Mouse (Mus musculus): Measurements from ENCODE around the gene Golga2. TPM values are rescaled to one million over a fixed set of nuclear protein-coding genes. Genes with fewer than 3 reads are reported as not detected.
"Not testable (repeated sequence)": the region's sequence is repeated elsewhere in the genome, so short reads cannot be mapped to it uniquely, and the experiment has no call there.

The Golga2 gene
- polyA plus RNA-seq, 1 experiment: 66.6 TPM

DNA sequence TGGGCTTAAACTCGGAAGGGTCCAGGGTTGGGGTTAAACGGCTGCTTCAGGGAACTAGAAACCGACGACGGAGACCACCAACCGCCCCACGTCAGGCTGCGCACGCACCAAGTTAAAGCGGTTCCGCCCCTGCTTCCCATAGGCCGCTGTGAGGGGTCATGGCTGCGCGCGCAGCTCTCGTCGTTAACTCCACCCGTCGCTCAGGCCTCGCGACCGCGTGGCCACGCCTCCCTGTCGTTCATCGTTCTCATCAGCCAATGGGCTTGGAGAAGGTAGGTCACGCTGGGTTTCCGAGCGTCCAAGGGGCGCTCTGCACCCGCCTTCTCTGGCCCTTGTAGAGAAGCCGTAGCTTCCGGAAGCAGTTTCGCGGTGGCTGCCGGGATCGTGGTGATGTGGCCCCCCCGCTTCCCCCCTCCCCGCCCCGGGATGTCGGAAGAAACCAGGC lies 761 bp downstream of the Golga2 start, which contains the start of gene Swi5:
TSS of gene Swi5 (minus strand) at position 153 of the 445 bp plus-strand sequence.
- DNase-seq (ENCODE audit: extremely low spot score in 1 of 2, low spot score in 1 of 2): peak; percentile 94 to 97

GRCm38 (mm10) chr2:32288371-32288931 lies 1.3 kb downstream of the Golga2 start:
- DNase-seq (ENCODE audit: extremely low spot score in 1 of 2, low spot score in 1 of 2): no peak

DNA sequence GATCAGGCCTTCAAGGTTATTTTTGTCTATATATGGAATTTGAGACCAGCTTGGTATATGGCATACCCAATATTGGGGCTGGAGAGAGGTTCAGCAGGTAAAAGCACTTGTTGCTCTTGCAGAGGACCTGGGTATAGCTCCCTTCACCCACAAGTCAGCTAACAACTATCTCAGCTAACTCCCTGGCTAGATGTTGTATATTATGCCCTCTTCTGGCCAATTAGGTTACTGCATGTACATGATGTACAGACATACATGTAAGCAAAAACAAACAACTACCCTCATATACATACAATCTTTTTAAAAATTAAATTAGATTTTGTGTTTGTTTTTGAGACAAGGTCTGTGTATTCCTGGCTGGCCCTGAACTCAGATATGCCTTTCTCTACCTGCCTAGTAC lies 2.4 kb downstream of the Golga2 start:
- no peak for DNase-seq (ENCODE audit: extremely low spot score in 1 of 2, low spot score in 1 of 2)

- no peak for DNase-seq (ENCODE audit: extremely low spot score in 1 of 2, low spot score in 1 of 2)
These were observed 7.2 kb downstream of the Golga2 start for GRCm38 (mm10) chr2:32294348-32294747.

GRCm38 (mm10) chr2:32295285-32295684 lies 8.1 kb downstream of the Golga2 start:
- DNase-seq (ENCODE audit: extremely low spot score in 1 of 2, low spot score in 1 of 2): no peak

DNA sequence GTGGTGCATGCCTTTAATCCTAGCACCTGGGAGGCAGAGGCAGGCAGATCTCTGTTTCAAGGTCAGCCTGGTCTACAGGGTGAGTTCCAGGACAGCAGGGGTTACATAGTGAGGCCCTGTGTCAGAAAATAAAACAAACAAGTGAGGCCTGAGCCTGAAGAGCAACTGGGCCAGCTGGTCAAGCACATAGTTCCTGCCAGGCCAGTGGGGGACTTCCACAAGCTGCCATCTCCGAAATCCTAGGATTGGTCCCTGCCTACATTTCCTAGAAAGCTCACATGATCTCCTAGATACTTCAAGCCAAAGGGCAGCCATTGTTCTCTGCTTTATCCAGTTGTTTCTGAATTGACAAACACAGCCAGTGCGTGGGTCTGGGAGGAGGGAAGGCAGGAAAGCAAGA lies 8.7 kb downstream of the Golga2 start:
- DNase-seq (ENCODE audit: extremely low spot score in 1 of 2, low spot score in 1 of 2): not testable (repeated sequence)

DNA sequence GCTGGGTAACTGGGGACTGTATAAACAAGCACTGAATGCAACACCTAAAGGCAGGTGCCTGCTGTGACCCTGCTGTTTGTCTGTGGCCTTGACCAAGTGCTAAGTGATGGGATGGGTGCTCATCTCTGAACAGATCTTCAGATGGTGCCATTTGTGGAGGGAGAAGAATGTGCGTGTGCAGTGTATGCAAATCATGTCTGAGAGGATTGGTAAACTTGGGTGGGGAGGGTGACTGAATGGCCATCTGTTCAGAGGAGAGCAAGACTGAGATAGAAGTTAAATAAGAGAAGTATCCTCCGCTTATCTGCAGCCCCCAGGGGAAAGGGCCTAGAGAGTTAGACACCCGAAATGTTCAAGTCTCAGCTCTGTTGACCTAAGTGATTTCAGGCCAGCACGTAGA lies 12.3 kb downstream of the Golga2 start:
- no peak for DNase-seq (ENCODE audit: extremely low spot score in 1 of 2, low spot score in 1 of 2)

DNA sequence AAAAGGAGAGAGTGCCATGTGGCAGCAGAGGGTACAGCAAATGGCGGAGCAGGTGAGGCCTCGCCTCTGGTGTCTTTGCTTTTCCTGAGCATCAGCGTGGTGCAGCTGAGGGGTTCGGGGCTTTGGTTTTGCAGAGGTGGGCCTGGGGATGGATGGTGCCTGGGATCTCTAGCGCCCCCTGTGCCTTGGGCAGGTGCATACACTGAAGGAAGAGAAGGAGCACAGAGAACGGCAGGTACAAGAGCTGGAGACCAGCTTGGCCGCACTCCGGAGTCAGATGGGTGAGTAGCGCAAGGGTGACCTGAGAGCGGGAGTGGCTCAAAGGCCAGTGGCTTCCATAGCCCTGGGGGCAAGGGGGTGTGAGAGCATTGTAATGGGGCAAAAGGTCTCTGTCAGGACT lies 15.8 kb downstream of the Golga2 start:
- no peak for DNase-seq (ENCODE audit: extremely low spot score in 1 of 2, low spot score in 1 of 2)

DNA sequence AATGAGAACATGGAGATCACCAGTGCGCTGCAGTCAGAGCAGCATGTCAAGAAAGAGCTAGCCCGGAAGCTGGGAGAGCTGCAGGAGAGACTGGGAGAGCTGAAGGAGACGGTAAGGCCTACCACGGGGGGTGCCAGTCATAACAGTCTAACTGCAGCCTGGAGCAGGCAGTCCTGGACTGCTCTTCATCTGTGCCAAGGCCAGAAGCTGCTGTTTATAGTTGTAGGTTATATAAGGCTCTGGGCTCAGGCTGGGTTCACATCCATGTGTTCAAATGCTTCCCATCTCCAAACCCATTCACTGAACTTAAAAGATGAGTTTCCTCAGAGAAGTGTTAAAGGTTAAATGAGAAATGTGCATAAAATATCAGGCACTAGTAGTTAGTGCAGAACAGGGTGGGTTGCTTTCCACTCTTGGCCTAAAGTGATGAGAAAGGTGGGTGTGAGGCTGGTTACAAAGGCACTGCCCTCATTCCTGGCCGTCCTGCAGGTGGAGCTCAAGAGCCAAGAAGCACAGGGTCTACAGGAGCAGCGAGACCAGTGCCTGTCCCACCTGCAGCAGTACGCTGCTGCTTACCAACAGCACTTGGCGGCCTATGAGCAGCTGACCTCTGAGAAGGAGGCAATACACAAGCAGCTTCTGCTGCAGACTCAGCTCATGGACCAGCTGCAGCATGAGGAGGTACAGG lies 17.1 kb downstream of the Golga2 start:
- DNase-seq (ENCODE audit: extremely low spot score in 1 of 2, low spot score in 1 of 2): peak in 1 of 2 experiments; percentile 80

GRCm38 (mm10) chr2:32305668-32306067 lies 18.5 kb downstream of the Golga2 start:
- no peak for DNase-seq (ENCODE audit: extremely low spot score in 1 of 2, low spot score in 1 of 2)

- DNase-seq (ENCODE audit: extremely low spot score in 1 of 2, low spot score in 1 of 2): no peak
These were observed 19.0 kb downstream of the Golga2 start for GRCm38 (mm10) chr2:32306176-32306575.

DNA sequence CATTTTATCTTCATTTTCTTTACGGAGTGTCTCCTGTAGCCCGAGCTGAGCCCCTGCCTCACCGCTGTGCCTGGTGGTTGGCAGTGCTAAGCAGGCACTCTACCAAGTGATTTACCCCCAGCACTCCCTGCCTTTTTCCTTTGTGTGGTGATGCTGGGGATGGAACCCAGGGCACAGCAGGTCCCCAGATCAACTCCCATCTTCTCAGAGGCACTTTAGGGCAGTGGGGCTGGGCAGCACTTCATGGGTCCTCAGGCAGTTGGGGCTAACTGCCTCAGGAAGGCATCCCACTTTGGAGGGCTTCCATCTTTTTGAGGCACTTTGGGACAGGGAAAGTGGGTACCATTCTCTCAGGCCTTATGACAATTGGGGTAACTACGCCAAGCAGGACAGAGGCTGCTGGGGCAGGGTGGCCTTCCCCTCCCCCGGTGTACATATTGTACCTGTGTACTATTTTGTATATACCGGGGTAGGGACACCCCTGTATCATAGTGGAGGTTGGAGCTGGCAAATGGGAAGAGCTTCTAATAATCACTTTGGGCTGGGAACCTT lies 20.1 kb downstream of the Golga2 start:
- DNase-seq (ENCODE audit: extremely low spot score in 1 of 2, low spot score in 1 of 2): no peak

DNA sequence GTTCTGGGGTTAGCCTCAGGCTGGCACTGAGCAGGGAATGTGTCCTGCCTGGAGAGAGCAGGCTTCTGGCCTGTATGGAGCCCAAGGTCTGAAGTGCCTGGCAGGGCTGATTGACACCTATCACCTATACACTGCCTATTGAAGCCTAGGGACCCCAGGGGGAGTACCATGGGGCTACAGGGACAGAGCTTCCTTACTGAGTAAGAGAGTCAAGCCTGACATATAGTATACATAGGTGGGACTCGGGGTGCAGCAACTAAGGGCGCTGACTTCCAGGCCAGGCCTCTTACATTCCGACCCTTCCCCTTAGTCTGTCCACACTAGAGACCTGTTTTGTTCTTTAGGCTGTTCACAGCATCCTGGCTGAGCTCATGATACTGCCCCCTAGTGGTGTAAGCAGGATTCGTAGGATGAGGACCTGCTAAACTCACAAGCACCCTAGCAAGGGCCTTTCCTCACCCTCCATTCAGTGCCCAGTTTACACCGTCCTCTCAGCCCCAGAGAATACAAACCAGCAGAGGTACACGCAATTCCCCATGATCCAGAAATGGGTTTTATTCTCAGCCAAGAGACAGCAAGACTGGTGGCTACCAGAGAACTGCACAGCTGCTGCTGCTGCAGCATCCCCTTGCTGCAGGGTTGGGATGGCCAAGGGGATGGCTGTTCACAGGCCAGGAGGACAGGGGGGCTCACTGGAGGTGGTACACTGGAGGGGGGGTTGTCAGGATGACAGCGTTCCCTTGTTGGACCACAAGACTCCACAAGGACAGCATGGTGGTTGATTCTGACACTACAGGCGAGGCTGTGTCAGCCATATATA lies 21.0 kb downstream of the Golga2 start:
- DNase-seq (ENCODE audit: extremely low spot score in 1 of 2, low spot score in 1 of 2): peak in 1 of 2 experiments; percentile 89

DNA sequence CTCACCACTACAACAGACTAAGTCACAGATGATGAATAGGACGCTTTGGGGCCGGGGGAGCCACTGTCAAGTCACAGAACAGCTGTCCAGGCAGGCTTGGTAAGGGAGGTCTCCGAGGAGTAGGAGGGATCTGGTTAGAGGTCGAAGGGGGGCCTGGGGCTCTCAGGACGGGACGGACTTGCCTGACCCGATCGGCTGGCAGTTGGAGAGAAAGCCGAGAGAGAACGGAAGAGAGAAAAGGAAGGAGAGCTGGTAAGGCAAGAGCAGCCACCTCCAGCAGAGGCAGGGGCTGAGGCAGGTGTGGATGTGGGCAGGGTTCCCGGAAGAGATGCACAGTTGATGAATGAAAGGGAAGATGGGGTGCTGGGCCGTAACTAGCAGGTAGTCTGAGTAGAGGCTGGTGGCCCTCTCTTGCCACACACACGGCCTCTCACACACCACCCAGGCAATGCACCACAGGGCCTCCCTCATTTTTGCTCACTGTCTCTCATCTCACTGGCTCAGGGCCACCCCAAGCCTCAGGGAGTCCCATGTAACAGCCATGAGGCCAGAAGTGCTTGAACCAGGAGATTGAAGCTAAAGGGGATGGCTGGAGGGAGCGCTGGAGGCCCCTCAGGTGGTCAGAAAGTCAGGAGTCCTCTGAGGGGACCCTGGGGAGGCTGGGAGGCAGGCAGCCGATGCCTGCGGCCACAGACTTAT lies 21.8 kb downstream of the Golga2 start:
- no peak for DNase-seq (ENCODE audit: extremely low spot score in 1 of 2, low spot score in 1 of 2)

DNA sequence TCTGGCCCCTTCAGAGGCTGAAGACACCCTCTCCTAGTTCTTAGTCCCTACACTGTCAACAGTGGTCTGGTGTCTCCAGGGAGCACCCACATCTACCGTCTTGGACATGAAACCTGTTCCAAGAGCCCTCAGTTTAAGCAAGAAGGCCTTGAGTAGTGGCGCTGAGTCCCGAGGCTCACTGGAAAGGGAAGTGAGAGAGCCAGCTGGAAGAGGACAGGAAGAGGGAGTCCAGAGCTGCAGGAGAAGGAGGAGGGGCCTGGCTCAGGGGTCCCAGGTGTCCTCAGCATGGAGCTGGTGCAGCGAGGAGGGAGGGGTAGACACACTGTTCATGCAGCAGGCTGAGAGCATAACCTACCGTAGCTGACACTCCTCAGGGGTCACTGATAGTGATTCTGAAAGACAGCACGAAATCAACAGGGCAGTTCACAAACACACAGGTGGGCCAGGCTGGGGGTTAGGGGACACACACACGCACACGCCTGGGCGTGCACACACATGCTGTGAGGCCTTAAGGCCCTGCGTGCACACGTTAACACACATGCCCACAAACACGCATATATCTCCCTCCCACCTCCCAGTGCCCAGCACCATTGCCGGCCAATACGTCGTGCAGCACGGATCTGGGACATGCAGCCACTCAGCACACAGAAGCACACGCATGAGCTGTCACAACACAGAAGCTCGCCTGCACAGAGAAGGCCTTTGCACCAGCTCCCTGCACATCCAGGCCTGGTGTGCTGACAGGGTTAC lies 23.1 kb downstream of the Golga2 start:
- no peak for DNase-seq (ENCODE audit: extremely low spot score in 1 of 2, low spot score in 1 of 2)

DNA sequence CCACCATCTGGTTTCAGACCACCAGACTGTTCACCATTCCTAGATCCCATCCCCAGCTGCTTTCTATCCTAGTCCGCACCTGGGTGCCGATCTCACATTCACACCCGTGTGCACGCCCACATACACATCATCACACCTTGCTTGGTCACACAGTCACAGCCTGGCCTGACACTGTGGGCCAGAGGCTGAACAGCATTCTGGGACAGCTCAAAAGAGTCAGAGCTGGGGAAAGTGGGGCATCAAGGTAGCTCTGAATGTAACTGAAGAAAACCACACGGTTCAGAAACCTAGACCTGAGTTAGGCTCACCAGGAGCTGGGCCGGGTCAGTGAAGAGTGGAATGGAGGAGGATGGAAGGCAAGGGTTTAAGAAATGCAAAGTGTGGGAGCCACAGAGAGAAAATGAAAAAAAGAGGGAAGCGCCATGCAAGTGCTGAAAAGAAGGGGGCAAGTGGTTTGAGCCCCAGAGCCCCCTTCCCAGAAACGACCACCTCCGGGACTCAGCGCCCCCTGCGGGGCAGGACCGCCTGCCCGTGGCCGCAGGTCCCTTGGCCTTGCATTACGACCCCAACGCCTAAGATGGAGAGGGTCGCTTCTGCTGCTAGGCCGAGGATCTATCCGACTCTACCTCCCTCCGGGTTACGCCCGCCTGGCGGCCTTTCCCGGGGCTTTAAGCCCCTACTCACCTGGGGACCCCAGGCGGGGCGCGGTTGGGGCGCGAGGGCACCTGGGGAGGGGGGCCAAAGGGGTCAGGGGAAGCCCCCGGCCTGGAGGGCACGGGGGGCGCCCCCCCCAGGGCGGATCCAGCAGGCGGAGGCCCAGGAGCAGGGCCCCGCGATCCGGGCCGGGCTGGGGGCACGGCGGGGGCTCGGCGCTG lies 24.5 kb downstream of the Golga2 start:
- no peak for DNase-seq (ENCODE audit: extremely low spot score in 1 of 2, low spot score in 1 of 2)

GRCm38 (mm10) chr2:32312318-32312964 lies 25.3 kb downstream of the Golga2 start:
- DNase-seq (ENCODE audit: extremely low spot score in 1 of 2, low spot score in 1 of 2): peak in 1 of 2 experiments; percentile 69

- no peak for DNase-seq (ENCODE audit: extremely low spot score in 1 of 2, low spot score in 1 of 2)
These were observed 27.6 kb downstream of the Golga2 start for GRCm38 (mm10) chr2:32314831-32315230.

Data from frontal cortex, adult 2 months (tissue).